Mouse (Mus musculus): ENCODE measurements around the gene Olfr165.
"Not testable (repeated sequence)": the region's sequence is repeated elsewhere in the genome, so short reads cannot be mapped to it uniquely, and the experiment has no call there.

Olfr165 gene

DNA sequence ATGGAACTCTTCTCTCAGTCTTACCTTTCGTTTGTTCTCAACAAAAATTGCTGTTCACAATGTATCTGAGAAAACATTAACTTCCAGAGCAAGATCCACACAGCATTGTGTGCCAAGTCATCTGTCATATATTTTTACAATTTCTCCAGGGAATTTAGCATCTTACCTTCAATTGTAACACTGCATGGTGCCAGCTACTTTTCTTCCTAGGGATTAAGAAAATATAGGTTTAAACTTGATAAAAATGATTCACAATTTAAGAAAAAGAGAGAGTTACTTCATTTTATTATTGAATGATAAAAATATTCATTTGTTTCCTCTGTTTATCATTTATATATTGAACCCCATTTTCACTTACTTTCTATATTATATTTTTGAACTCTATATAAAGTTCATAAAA lies at the start of gene Olfr165:
Gene Olfr165, minus strand, starts transcription at position 101 of the 400 bp plus-strand sequence.
- no peak for DNase-seq (ENCODE audit: extremely low spot score)

DNA sequence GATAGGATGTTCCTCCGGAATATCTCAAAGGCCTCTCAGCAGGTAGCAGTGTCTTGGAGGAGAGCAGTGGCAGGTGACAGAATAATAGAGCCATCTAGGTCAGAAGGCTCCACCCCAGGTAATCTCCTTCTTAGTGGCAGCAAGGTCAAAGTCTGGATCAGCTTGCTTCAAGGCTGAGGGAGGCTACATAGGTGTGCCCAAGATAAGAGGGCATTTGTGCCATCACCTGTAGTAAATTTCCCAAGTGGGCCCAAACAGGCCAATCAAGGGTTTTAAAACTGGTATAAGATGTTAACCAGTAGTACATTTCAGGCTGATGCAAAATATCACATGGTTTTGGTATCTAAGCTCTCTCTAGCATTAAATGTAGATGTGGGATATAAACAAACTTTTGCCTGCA lies 41.4 kb upstream of the Olfr165 start:
- DNase-seq (ENCODE audit: extremely low spot score), result no peak

- DNase-seq (ENCODE audit: extremely low spot score), result not testable (repeated sequence)
These were observed 35.8 kb upstream of the Olfr165 start for GRCm38 (mm10) chr16:19458741-19459140.

DNA sequence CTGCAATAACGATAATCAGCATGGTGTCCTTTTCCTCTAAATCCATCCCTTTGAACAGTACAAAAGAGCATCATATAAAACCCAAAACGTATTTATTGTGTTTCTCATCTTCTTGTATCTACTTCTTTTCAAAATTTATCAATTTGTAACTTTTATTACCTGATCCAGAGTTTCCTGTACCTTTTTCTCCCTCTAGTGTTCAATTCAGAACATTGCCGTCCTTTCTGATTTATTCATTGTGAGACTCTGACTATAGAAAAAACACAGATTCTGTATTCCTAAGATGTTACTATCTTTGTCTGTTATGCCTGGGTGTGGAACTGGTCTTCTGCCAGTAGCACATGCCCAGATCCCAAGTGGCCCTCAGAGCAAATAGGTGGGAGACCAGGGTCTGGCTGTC lies 35.0 kb downstream of the Olfr165 start:
- no peak for DNase-seq (ENCODE audit: extremely low spot score)
